Mouse (Mus musculus) frontal cortex, postnatal 25 days (tissue): ENCODE measurements around the gene Selenow.
"Not testable (repeated sequence)": the region's sequence is repeated elsewhere in the genome, so short reads cannot be mapped to it uniquely, and the experiment has no call there.

Experiments
- DNase-seq, 2 experiments: peaks; one replicate each; pipeline ENCODE4 v3.0.0; 2022; ENCODE audit warnings: low spot score in 2 of 2

Selenow gene

GRCm38 (mm10) chr7:15945721-15946536, 23.7 kb upstream of the Selenow start, which contains the start of gene Nop53:
Gene Nop53 (minus strand): TSS chr7:15946074.
- peak; percentile 92 to 94 for DNase-seq

GRCm38 (mm10) chr7:15945211-15945610, 23.0 kb upstream of the Selenow start:
- DNase-seq: no peak

DNA sequence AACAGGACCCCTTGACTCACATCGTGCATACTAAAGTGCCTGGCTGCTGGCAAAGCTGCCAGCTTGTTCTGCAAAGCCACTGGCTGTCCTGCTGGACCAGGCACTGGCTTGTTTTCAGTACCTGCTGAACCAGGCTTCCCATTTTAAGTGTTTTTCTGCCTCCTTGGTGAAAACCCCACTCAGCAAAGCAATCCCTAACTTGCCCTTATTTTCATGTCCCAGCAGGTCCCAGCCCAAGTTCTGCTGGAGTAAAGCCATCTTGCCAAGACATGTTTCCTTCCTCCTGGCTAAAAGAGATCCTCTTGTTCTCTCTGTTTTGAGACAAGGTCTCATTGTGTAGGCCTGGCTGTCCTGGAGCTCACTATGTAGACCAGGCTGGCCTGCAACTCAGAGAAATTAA, 22.1 kb upstream of the Selenow start:
- no peak for DNase-seq

DNA sequence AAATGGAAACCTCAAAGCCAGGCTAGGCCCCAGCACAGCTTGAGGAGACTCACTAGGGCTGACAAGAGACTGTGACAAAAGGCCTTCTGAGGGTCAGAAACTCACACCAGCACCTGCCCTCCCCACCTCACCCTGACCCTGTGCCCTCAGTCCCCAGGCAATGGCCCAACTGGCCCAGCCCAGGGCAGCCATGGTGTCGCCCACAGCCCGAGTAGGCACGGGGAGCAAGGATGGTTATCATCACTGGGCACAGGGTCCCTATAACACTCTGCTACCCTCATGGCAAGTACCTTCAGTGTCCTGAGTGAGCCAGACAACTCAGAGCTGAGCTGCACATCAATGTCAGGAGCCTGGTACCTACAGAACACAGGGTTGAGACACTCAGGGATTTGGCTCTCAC, 16.4 kb upstream of the Selenow start:
- DNase-seq: no peak

GRCm38 (mm10) chr7:15937491-15937890, 15.3 kb upstream of the Selenow start:
- DNase-seq: no peak

DNA sequence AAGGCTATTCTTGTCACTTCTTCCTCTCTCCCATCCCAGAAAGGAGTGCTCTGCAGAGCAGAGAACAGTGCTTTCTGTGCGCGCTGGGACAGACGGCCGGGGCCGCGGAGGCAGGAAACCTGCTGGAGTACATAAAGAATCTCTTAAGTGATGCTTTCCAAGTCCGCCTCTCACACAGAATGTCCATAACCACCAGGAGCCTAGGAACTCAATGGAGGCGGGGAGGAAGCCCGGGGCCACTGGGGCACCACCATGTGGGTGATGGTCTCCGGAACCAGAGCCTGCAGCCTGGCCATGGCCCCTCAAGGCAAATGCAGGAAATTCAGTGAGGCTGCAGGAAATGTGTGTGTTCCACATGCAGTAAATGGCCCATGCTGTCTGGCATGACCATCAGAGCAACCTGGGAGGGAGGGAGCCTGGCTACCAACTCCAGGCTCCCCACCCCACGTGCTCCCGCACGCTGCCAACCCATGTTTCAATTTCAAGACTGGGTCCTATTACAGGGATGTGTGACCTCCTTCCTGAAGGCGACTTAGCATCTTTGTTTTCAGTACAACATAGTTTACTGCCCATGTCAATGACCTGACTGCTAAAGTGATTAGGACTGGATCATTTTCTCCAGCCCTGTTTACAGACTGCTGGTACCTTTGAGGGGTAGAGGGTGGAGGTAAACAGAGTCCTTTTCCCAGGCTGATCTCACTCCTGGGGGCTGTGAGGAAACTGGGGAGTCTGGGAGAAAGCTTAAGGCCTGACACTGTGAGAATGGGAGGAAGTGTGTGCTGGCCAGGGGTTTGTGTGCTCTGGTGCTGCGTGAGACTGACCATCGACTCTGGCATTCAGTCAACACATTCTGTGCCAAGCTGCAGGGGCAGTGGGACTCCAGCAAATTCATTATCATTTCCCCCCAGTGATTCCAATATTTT, 11.5 kb upstream of the Selenow start:
- no peak for DNase-seq

DNA sequence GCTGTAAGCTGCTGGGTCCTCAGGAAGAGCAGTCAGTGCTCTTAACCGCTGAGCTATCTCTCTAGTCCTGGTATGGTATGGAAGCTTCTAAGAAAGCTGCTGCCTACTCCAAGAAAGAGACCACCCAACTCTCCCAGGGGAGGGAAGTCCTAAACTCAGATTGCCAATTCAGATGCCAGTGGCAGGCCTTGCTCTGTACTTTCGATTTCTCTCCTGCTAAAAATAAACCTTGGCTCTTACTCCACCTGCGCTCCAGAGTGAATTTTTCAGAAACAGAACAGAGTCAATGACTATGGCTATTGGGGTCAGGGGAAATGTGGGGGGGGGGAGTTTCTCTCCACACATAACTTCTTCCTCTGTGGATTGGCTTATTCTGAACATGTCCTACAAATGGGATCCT, 9.4 kb upstream of the Selenow start:
- no peak for DNase-seq

GRCm38 (mm10) chr7:15930543-15930942, 8.3 kb upstream of the Selenow start:
- no peak for DNase-seq

DNA sequence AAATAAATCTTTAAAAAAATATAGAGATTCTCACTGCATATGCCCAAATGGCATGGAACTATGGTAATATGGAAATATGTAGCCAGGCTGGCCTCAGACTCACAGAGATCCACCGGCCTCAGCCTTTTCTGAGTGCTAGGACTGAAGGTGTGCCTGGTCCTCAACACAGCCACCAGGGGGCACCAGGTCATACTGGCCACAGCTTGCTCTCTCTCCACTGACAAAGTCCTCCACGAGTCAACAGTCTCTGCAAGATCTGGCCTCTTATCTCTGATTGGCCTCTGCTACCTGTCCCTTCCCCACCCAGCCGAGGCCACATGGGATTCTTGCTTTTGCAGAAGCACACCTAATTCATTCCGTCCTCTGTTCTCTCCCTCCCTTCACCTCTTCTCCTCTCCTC, 7.7 kb upstream of the Selenow start:
- DNase-seq: no peak

DNA sequence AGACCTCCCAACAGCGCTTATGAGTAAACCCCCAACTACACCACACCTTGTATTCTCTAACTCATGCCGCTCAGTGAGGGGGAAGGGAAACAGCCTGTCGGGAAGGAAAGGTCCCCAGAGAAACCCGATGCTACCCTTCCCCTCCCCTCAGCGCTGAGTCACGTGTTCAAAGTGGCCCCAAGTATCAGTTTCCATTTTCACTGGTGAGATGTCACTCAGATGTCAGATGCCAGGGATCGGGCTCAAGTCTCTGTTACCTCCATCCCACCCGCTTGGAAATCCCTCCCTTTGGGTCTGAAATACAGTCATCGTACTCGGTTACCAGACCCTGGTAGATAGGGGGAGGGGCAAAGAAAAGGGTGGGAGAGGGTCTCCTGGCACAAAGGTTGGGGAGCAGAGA, 406 bp downstream of the Selenow start:
- DNase-seq: no peak

DNA sequence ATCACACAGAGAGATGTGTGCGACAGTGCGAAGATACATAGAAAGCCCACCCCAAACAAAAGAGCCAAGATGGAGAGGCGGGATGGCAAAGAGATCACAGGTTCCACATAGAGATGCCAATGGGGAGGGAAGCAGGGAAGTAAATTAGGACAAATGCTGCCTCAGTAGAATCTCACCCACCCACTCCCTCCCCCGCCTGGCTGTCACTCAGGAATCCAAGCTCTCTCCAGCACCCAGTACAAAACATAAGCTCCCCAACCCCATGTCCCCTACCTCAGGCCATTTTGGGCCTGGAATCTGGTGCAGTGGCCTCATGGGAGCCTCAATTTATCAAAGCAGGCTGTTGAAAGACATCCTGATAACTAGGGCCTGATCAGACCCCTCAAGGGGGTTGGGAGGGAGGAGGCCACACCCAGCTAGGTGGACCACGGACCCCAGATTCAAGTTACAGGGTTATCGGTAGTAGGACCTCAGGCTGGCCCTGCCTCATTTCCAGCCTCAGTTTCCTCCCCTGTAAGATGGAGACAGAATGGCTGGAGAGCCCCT, 1.5 kb downstream of the Selenow start:
- no peak for DNase-seq

GRCm38 (mm10) chr7:15919947-15920346, 2.3 kb downstream of the Selenow start:
- DNase-seq: no peak

DNA sequence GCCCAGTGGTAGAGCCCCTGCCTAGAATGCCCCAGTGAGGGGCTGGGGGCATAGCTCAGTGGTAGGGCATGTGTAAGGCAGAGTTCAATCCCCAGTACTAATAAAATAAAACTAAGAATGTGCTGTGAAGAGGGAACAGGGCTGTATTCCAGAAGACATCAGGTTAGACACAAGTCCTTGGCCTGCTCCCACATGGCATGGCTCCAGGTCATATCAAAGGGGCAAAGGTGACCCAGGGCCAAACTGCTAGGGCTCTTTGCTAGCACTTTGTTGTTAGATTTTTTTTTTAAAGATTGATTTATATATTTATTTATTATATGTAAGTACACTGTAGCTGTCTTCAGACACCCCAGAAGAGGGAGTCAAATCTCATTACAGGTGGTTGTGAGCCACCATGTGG, 3.8 kb downstream of the Selenow start:
- DNase-seq: no peak

- DNase-seq: no peak
Measured at GRCm38 (mm10) chr7:15916996-15917395, 5.2 kb downstream of the Selenow start.

GRCm38 (mm10) chr7:15916134-15916723, 6.0 kb downstream of the Selenow start:
- DNase-seq: no peak

DNA sequence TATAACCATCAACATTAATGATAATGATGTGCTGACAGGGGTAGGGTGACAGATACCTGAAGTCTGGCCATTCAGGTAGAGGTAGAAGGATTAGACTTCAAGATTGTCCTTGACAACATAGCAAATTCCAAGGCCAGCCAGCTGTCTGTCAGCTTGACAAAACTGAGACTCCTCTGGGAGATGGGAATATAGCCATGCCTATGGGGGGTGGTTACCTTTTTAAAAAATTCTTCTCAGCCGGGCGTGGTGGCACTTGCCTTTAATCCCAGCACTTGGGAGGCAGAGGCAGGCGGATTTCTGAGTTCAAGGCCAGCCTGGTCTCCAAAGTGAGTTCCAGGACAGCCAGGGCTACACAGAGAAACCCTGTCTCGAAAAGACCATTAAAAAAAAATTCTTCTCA, 6.5 kb downstream of the Selenow start:
- DNase-seq: not testable (repeated sequence)

DNA sequence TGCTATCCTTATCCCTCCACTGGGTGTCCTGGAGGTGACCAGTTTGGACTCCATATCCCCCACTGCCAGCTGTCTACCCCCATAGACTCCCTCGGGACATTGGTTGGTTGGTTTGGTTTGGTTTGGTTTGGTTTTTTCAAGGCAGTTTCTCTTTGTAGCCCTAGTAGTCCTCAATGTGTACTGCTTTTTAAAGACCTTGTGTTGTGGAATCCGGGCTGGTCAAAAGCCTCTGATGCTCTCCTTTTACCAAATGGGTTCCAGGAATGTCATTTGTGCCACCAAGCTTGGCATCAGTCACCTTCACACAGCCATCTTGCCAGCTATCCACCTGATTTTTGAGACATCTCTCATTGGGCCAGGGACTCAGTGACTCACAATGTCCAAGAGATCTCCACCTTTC, 7.5 kb downstream of the Selenow start:
- DNase-seq: no peak

DNA sequence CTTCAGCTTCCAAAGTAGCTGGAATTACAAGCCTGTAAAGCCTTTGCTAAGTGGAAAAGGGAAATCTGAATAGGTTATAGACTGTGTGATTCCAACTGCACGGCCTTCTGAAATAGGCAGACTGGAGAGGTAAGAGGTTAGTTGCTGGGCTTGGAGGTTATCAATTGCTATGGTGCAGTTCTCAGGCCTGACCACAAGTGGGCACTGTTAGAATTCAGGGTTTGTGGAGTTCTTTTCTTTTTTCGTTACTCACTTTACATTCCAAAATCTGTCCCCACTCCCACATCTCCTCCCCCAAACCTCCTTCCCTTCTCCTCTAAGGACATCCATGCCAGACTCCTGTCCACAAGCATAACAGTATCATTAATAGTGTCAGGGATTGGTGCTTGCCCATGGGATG, 8.0 kb downstream of the Selenow start:
- no peak for DNase-seq

GRCm38 (mm10) chr7:15912183-15912582, 10.0 kb downstream of the Selenow start:
- peak in 1 of 2 experiments; percentile 68 for DNase-seq

DNA sequence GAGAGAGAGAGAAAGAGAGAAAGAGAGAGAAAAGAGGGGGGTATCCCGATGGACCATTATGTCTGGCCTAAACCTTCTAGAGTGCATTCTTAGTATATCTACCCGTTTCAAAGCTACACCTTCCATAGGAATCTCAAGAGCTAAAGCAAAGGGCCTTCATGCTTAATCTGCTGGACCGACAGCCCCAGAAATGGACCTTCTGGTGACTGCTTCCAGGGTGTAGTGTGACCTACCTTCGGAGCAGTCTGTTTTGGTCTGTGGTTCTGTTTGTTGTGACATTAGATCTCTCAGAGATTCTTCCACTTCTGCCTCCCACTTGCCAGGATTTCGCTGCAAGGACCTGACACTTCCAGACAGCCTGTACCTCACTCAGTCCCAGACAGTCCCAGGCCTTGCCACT, 11.7 kb downstream of the Selenow start:
- no peak for DNase-seq

DNA sequence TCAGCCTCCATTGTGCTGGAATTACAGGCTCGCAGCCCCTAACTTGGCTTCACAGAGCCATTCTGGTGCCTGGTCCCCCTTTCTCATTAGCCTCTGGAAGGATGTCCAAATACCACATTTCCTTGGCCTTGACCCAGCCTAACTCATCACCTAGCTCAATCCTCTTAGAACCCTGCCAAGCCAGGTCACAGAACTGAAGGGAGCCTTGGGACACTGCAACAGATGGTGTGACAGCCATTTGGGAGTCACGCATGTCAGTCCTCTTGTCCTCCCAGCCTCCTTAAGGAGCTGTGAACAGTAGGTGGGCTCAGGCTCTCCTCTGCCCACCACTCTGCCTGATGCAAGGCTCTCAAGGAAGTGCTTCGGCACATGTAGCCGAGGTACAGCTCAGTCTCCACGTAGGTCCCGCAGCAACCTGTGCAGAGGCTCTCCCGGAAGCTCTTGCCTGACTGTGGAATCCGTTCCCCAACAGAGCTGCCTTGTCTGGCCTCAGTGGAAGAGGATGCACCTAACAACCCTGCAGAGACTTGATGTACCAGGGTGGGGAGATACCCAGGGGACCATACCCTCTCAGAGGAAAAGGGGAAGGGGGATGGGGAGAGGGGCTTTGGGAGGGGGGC, 14.1 kb downstream of the Selenow start:
- no peak for DNase-seq

DNA sequence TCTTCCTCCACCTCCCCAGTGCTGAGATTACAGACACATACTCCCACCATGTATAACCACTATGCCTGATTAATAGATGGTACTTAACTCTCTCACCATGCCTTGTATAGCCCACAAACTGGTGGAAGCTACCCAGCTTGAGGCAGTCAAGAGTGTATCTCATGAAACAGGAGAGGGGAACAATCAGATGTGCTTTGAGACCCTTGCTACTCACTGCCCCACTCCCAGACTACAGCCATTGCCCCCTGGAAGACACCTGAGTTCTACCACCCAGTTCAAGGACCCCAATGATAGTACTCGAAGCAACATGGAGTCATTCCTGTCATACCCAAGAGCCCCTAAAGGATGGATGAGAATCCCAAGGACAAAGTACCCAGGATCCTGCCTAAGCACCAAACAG, 15.6 kb downstream of the Selenow start:
- DNase-seq: no peak
